Mouse (Mus musculus): ENCODE measurements around the gene Gm47969. TPM values are rescaled to one million over a fixed set of nuclear protein-coding genes. Genes with fewer than 3 reads are reported as not detected.

Gene Gm47969
- polyA plus RNA-seq, 1 experiment, result not detected

DNA sequence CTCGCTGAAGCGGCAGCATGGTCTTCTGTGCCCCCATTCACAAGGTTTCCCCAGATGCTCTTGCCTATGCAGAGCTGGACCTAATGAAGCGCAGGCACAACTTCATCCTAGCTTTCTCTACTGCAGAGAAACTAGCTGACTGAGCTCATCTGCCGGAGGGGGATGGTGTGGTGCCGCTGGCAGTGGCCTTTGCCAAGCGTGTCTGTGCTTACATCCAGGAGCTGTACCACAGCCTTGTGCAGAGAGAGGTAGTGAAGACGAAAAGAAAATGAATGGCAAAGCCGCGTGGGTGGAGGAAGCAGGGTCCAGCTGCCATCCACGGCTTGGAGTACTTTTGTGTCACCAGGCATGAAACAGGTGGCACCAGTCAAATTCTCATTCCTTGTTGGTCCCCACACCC, 22.5 kb downstream of the Gm47969 start:
- 83% methylated on average over 10 of the region's 10 CpGs for WGBS
- no peak for TF ChIP-seq POLR2A (IDR thresholded peaks at IDR 0.05; ENCODE audit: control insufficient read depth, extremely low read depth, insufficient read depth, low read length, poor library complexity)
- no peak for TF ChIP-seq CTCF (IDR thresholded peaks at IDR 0.05; ENCODE audit: borderline replicate concordance, control insufficient read depth, extremely low read depth, insufficient read depth, low read length, poor library complexity)
- Histone ChIP-seq H3K4me3 (ENCODE audit: control insufficient read depth, insufficient read depth, low read length) (no peak overlapping the region), H3K27me3 (ENCODE audit: control insufficient read depth, insufficient read depth, low read length) (no peaks in the 10 kb centered on the region), H3K4me1 (replicated peaks; ENCODE audit: control insufficient read depth, insufficient read depth, low read length) (no peaks in the 10 kb centered on the region), H3K36me3 (ENCODE audit: control insufficient read depth, insufficient read depth, low read length) (no peaks in the 10 kb centered on the region), H3K27ac (ENCODE audit: control insufficient read depth, insufficient read depth, low read length) (no peak overlapping the region)
- no peak for DNase-seq

DNA sequence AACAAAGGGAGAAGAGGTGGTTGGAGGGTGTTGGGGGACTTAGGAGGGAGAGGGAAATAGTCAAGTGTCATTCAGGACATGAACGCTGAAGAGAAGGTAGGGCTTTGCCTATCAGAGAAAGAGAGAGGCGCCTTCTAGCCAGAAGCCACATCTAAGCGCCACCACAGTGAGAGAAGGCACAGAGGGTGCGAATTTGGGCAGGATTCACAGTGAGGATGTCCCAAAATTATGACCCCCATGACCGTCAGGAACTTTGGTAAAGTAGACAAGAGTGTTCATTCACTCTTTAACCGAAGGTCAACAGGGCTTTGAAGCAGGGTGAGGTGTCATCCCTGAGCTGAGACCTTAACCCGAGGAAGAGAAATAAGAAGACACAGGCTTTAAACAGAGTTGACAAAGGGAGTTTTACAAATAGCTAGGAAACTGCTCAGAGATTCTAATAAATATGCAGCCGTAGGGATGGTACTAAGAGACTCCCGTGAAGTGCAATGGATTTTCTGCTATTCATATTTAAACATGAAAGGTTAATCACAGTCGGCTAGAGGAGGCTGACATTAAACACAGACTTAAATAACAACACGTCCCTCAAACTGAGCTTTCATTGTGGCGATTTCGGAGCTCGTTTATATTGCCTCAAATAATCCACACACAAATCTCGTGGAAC, 30.9 kb downstream of the Gm47969 start:
- no peak overlapping the region for H3K27ac ChIP-seq (ENCODE audit: control insufficient read depth, insufficient read depth, low read length)
- DNase-seq, result no peak
- H3K27me3 ChIP-seq (ENCODE audit: control insufficient read depth, insufficient read depth, low read length), result no peaks in the 10 kb centered on the region
- TF ChIP-seq POLR2A (IDR thresholded peaks at IDR 0.05; ENCODE audit: control insufficient read depth, extremely low read depth, insufficient read depth, low read length, poor library complexity), result no peak
- no peak for TF ChIP-seq CTCF (IDR thresholded peaks at IDR 0.05; ENCODE audit: borderline replicate concordance, control insufficient read depth, extremely low read depth, insufficient read depth, low read length, poor library complexity)
- H3K4me1 ChIP-seq (replicated peaks; ENCODE audit: control insufficient read depth, insufficient read depth, low read length), result no peaks in the 10 kb centered on the region
- 35% methylated on average over 15 of the region's 15 CpGs for WGBS
- no peak overlapping the region for H3K4me3 ChIP-seq (ENCODE audit: control insufficient read depth, insufficient read depth, low read length)
- no peaks in the 10 kb centered on the region for H3K36me3 ChIP-seq (ENCODE audit: control insufficient read depth, insufficient read depth, low read length)

DNA sequence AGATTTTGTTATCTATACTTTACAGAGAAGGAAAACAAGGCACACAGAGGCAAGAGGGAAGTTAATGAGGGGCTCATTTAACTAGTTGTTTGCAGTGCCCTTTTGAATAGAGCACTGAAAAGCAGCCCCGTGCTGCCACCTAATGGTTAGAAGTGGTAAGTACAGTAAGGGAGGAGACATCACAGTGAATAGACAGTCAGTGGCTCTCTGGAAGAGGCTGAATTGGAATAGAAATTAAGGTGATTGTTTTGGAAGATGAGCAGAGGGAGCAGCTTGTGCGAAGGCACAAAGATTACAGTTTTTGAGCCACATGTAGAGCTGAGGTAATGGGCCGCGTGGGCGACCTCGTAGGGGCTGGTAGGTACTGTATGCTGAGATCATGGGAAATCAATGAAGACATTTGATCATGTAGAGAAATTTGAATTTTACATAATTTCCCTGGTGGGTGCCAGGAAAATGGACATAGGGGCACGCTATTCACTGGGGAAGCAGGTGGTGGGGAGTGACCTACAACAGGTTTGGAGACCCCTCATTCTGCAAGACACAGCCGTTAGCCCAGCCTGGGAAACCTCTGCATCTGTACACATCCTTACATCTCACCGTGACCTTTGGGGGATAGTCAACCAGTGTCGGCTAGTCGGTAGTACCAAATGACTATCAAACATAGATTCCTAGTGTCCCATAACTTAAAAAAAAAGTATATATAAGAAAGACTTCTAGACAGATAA, 31.6 kb downstream of the Gm47969 start:
- Histone ChIP-seq H3K36me3 (ENCODE audit: control insufficient read depth, insufficient read depth, low read length) (no peaks in the 10 kb centered on the region), H3K4me3 (ENCODE audit: control insufficient read depth, insufficient read depth, low read length) (no peak overlapping the region), H3K4me1 (replicated peaks; ENCODE audit: control insufficient read depth, insufficient read depth, low read length) (no peaks in the 10 kb centered on the region), H3K27me3 (ENCODE audit: control insufficient read depth, insufficient read depth, low read length) (no peaks in the 10 kb centered on the region), H3K27ac (ENCODE audit: control insufficient read depth, insufficient read depth, low read length) (no peak overlapping the region)
- DNase-seq, result peak; percentile 11
- TF ChIP-seq CTCF (IDR thresholded peaks at IDR 0.05; ENCODE audit: borderline replicate concordance, control insufficient read depth, extremely low read depth, insufficient read depth, low read length, poor library complexity) (no peak), POLR2A (IDR thresholded peaks at IDR 0.05; ENCODE audit: control insufficient read depth, extremely low read depth, insufficient read depth, low read length, poor library complexity) (no peak)
- WGBS, result 51% methylated on average over 11 of the region's 11 CpGs

DNA sequence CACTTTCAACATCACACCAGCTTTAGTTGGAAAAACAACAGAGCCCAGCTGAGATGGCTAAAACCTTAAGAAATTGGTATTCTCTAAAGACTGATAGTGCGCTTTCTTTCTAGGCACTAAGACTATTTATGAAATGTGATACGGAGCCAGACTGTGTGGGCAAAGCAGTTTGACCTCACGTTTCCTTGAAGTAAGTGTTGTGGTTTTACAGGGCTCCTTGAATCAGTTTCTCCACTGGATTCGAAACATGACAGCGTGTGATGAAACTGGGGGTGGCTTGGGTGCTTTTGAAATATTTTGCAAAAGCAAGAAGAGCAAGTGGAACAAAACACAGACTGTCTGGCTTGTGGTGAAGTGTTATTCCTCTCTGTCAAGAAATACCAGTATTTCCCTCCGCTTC, 32.3 kb downstream of the Gm47969 start:
- WGBS, result 31% methylated on average over 6 of the region's 6 CpGs
- TF ChIP-seq CTCF (IDR thresholded peaks at IDR 0.05; ENCODE audit: borderline replicate concordance, control insufficient read depth, extremely low read depth, insufficient read depth, low read length, poor library complexity), result no peak
- no peak for TF ChIP-seq POLR2A (IDR thresholded peaks at IDR 0.05; ENCODE audit: control insufficient read depth, extremely low read depth, insufficient read depth, low read length, poor library complexity)

DNA sequence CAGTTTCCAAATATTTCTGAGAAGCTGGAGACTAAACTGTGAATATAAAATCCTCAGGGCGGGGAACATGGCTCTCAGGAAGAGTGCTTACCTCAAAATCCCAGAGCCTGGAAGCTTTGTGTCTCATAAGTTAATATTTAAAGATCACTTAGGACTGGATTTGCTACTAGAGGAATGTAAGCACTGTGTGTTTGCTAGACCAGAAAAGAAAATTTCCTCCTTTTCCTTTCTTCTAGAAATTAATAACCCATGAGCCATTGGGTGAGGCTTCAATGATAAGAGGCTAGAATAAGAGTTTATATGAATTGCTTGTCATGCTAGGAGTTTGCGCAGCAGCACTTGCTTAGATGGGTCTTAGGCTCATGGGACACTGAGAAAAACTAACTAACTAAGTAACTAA, 40.1 kb downstream of the Gm47969 start:
- Histone ChIP-seq H3K4me3 (ENCODE audit: control insufficient read depth, insufficient read depth, low read length) (no peak overlapping the region), H3K4me1 (replicated peaks; ENCODE audit: control insufficient read depth, insufficient read depth, low read length) (no peaks in the 10 kb centered on the region), H3K36me3 (ENCODE audit: control insufficient read depth, insufficient read depth, low read length) (no peaks in the 10 kb centered on the region), H3K27me3 (ENCODE audit: control insufficient read depth, insufficient read depth, low read length) (no peaks in the 10 kb centered on the region), H3K27ac (ENCODE audit: control insufficient read depth, insufficient read depth, low read length) (no peak overlapping the region)
- TF ChIP-seq POLR2A (IDR thresholded peaks at IDR 0.05; ENCODE audit: control insufficient read depth, extremely low read depth, insufficient read depth, low read length, poor library complexity) (no peak), CTCF (IDR thresholded peaks at IDR 0.05; ENCODE audit: borderline replicate concordance, control insufficient read depth, extremely low read depth, insufficient read depth, low read length, poor library complexity) (no peak)
- 93% methylated on average over 2 of the region's 2 CpGs for WGBS
- no peak for DNase-seq

More for the DNA sequence above, 32.3 kb downstream of the Gm47969 start:
- H3K4me3 ChIP-seq (ENCODE audit: control insufficient read depth, insufficient read depth, low read length), result no peak overlapping the region
- DNase-seq, result no peak
- no peaks in the 10 kb centered on the region for H3K36me3 ChIP-seq (ENCODE audit: control insufficient read depth, insufficient read depth, low read length)
- no peak overlapping the region for H3K27ac ChIP-seq (ENCODE audit: control insufficient read depth, insufficient read depth, low read length)
- H3K4me1 ChIP-seq (replicated peaks; ENCODE audit: control insufficient read depth, insufficient read depth, low read length), result no peaks in the 10 kb centered on the region
- no peaks in the 10 kb centered on the region for H3K27me3 ChIP-seq (ENCODE audit: control insufficient read depth, insufficient read depth, low read length)

DNA sequence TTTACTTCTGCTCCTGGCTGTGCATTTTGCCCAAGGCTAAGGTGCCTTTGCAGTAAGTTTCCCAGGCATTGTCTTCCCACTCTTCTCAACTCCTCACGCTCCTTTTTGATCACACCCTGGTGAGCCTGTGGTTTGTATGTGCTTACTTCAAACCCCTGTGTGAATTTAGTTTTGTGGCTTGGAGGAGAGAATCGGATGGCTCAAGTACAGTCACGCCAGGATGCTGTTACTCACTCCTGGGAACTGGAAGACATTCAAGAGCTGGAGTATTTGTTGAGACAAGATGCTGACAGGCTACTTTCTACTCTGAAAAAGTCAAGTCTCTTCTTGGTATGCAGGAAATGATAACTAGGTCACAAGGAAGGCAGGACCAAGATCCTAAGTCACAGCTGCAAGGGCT, 46.5 kb downstream of the Gm47969 start:
- Histone ChIP-seq H3K4me3 (ENCODE audit: control insufficient read depth, insufficient read depth, low read length) (no peak overlapping the region), H3K27ac (ENCODE audit: control insufficient read depth, insufficient read depth, low read length) (no peak overlapping the region), H3K36me3 (ENCODE audit: control insufficient read depth, insufficient read depth, low read length) (no peaks in the 10 kb centered on the region), H3K27me3 (ENCODE audit: control insufficient read depth, insufficient read depth, low read length) (no peaks in the 10 kb centered on the region), H3K4me1 (replicated peaks; ENCODE audit: control insufficient read depth, insufficient read depth, low read length) (no peaks in the 10 kb centered on the region)
- TF ChIP-seq CTCF (IDR thresholded peaks at IDR 0.05; ENCODE audit: borderline replicate concordance, control insufficient read depth, extremely low read depth, insufficient read depth, low read length, poor library complexity), result no peak
- no peak for TF ChIP-seq POLR2A (IDR thresholded peaks at IDR 0.05; ENCODE audit: control insufficient read depth, extremely low read depth, insufficient read depth, low read length, poor library complexity)
- WGBS, result 77% methylated on average over 3 of the region's 3 CpGs
- no peak for DNase-seq

Other genes with a start within 250 kb of the Gm47969 start
- 69.0 and 75.4 TPM in 2 replicates for gene Agfg1, start 205.4 kb upstream of the Gm47969 start, polyA plus RNA-seq (2012; rRNA removed)
- 0.98 and 1.0 TPM in 2 replicates for gene A030005L19Rik, start 131.6 kb upstream of the Gm47969 start, polyA plus RNA-seq (2012; rRNA removed)
- not detected in 2 replicates for gene A030014E15Rik, start 120.0 kb upstream of the Gm47969 start, polyA plus RNA-seq (2012; rRNA removed)
- gene Gm6217, start 113.5 kb upstream of the Gm47969 start, polyA plus RNA-seq (2012; rRNA removed), result not detected in 2 replicates
- gene A030003K21Rik, start 101.5 kb upstream of the Gm47969 start, polyA plus RNA-seq (2012; rRNA removed), result not detected in 2 replicates
- gene Gm7544, start 88.9 kb upstream of the Gm47969 start, polyA plus RNA-seq (2012; rRNA removed), result not detected in 2 replicates
- gene Gm47955, start 84.6 kb upstream of the Gm47969 start, polyA plus RNA-seq (2012; rRNA removed), result not detected in 2 replicates
- not detected in 2 replicates for gene Gm47959, start 44.4 kb upstream of the Gm47969 start, polyA plus RNA-seq (2012; rRNA removed)
- gene Slc19a3, start 6.5 kb upstream of the Gm47969 start, polyA plus RNA-seq (2012; rRNA removed), result 0.06 and 0.07 TPM in 2 replicates
- not detected in 2 replicates for gene Krtap28-10, start 2.5 kb upstream of the Gm47969 start, polyA plus RNA-seq (2012; rRNA removed)
- gene A030005K14Rik, start 14.4 kb downstream of the Gm47969 start, polyA plus RNA-seq (2012; rRNA removed), result not detected in 2 replicates
- gene Krtap28-13, start 16.0 kb downstream of the Gm47969 start, polyA plus RNA-seq (2012; rRNA removed), result not detected in 2 replicates
- 14.3 and 16.7 TPM in 2 replicates for gene Ccl20, start 71.8 kb downstream of the Gm47969 start, polyA plus RNA-seq (2012; rRNA removed)
- not detected in 2 replicates for gene Daw1, start 114.8 kb downstream of the Gm47969 start, polyA plus RNA-seq (2012; rRNA removed)

Measured in thymus, adult 2 months (tissue).